Mouse (Mus musculus): ENCODE data around the gene Oaf.

The Oaf gene

GRCm38 (mm10) chr9:43245801-43246570, 6.3 kb upstream of the Oaf start:
- no peak for DNase-seq (ENCODE audit: inconsistent age in 2 of 2, low spot score in 1 of 2)

- peak in 1 of 2 experiments; percentile 15 for DNase-seq (ENCODE audit: inconsistent age in 2 of 2, low spot score in 1 of 2)
These were observed 2.7 kb upstream of the Oaf start for GRCm38 (mm10) chr9:43242432-43242831.

- no peak for DNase-seq (ENCODE audit: inconsistent age in 2 of 2, low spot score in 1 of 2)
These were observed 2.3 kb upstream of the Oaf start for GRCm38 (mm10) chr9:43241970-43242369.

- DNase-seq (ENCODE audit: inconsistent age in 2 of 2, low spot score in 1 of 2) = no peak
These were observed 1.6 kb upstream of the Oaf start for GRCm38 (mm10) chr9:43241291-43241690.

- no peak for DNase-seq (ENCODE audit: inconsistent age in 2 of 2, low spot score in 1 of 2)
These were observed 836 bp upstream of the Oaf start for GRCm38 (mm10) chr9:43240594-43240900.

- peak; percentile 59 to 74 for DNase-seq (ENCODE audit: inconsistent age in 2 of 2, low spot score in 1 of 2)
These were observed 823 bp downstream of the Oaf start for GRCm38 (mm10) chr9:43238631-43239545.

- peak in 1 of 2 experiments; percentile 37 for DNase-seq (ENCODE audit: inconsistent age in 2 of 2, low spot score in 1 of 2)
These were observed 1.5 kb downstream of the Oaf start for GRCm38 (mm10) chr9:43238167-43238566.

- no peak for DNase-seq (ENCODE audit: inconsistent age in 2 of 2, low spot score in 1 of 2)
These were observed 2.5 kb downstream of the Oaf start for GRCm38 (mm10) chr9:43237111-43237775.

- DNase-seq (ENCODE audit: inconsistent age in 2 of 2, low spot score in 1 of 2) = no peak
These were observed 3.1 kb downstream of the Oaf start for GRCm38 (mm10) chr9:43236576-43236975.

GRCm38 (mm10) chr9:43236106-43236505, 3.6 kb downstream of the Oaf start:
- peak in 1 of 2 experiments; percentile 39 for DNase-seq (ENCODE audit: inconsistent age in 2 of 2, low spot score in 1 of 2)

GRCm38 (mm10) chr9:43235336-43235735, 4.4 kb downstream of the Oaf start:
- DNase-seq (ENCODE audit: inconsistent age in 2 of 2, low spot score in 1 of 2) = no peak

GRCm38 (mm10) chr9:43234496-43234895, 5.2 kb downstream of the Oaf start:
- peak; percentile 64 to 69 for DNase-seq (ENCODE audit: inconsistent age in 2 of 2, low spot score in 1 of 2)

- DNase-seq (ENCODE audit: inconsistent age in 2 of 2, low spot score in 1 of 2) = no peak
These were observed 6.2 kb downstream of the Oaf start for GRCm38 (mm10) chr9:43233515-43233914.

GRCm38 (mm10) chr9:43233044-43233443, 6.7 kb downstream of the Oaf start:
- peak in 1 of 2 experiments; percentile 35 for DNase-seq (ENCODE audit: inconsistent age in 2 of 2, low spot score in 1 of 2)

GRCm38 (mm10) chr9:43232286-43232685, 7.4 kb downstream of the Oaf start:
- no peak for DNase-seq (ENCODE audit: inconsistent age in 2 of 2, low spot score in 1 of 2)

GRCm38 (mm10) chr9:43231805-43232204, 7.9 kb downstream of the Oaf start:
- no peak for DNase-seq (ENCODE audit: inconsistent age in 2 of 2, low spot score in 1 of 2)

- DNase-seq (ENCODE audit: inconsistent age in 2 of 2, low spot score in 1 of 2) = peak in 1 of 2 experiments; percentile 47
These were observed 8.8 kb downstream of the Oaf start for GRCm38 (mm10) chr9:43230886-43231285.

GRCm38 (mm10) chr9:43229962-43230361, 9.7 kb downstream of the Oaf start:
- DNase-seq (ENCODE audit: inconsistent age in 2 of 2, low spot score in 1 of 2) = no peak

- no peak for DNase-seq (ENCODE audit: inconsistent age in 2 of 2, low spot score in 1 of 2)
These were observed 10.3 kb downstream of the Oaf start for GRCm38 (mm10) chr9:43229398-43229895.

GRCm38 (mm10) chr9:43228745-43229144, 11.0 kb downstream of the Oaf start:
- no peak for DNase-seq (ENCODE audit: inconsistent age in 2 of 2, low spot score in 1 of 2)

GRCm38 (mm10) chr9:43227626-43228025, 12.1 kb downstream of the Oaf start:
- DNase-seq (ENCODE audit: inconsistent age in 2 of 2, low spot score in 1 of 2) = no peak

Data from adrenal gland, adult (tissue).